Mouse (Mus musculus) lung, embryonic 14.5 days (tissue): ENCODE results near the gene Itga2b. TPM values are rescaled to one million over a fixed set of nuclear protein-coding genes. Genes with fewer than 3 reads are reported as not detected.

Source experiments
- ATAC-seq: fragments of 200-750 bp; cut with Nextera tagmentation; 2 replicates; pipeline ENCODE4 v1.8.0; 2017; ENCODE audit warnings: mild to moderate bottlenecking, moderate TSS enrichment, moderate library complexity; ENCODE audit not compliant: insufficient read depth
- DNase-seq: peaks from one replicate; pipeline ENCODE4 v3.0.0-alpha.2; 2015
- H3K27ac ChIP-seq: fragments of 300-500 bp; sonication (generic); 2 replicates; pipeline ENCODE4 v1.5.1; 2014; ENCODE audit warnings: low read depth, mild to moderate bottlenecking, moderate library complexity
- H3K27me3 ChIP-seq: fragments of 300-500 bp; sonication (generic); 2 replicates; pipeline ENCODE4 v1.6.1; 2014; ENCODE audit warnings: low read length, control low read depth; ENCODE audit not compliant: insufficient read depth
- H3K36me3 ChIP-seq: fragments of 300-500 bp; sonication (generic); 2 replicates; pipeline ENCODE4 v1.6.1; 2014; ENCODE audit warnings: control low read depth; ENCODE audit not compliant: insufficient read depth
- H3K4me1 ChIP-seq: fragments of 300-500 bp; sonication (generic); 2 replicates; pipeline ENCODE4 v1.6.1; 2014; ENCODE audit warnings: antibody characterized with exemption, control low read depth; ENCODE audit not compliant: insufficient read depth
- H3K4me2 ChIP-seq: fragments of 300-500 bp; sonication (generic); 2 replicates; pipeline ENCODE4 v1.6.1; 2014; ENCODE audit warnings: mild to moderate bottlenecking
- H3K4me3 ChIP-seq: fragments of 300-500 bp; sonication (generic); 2 replicates; pipeline ENCODE4 v1.5.1; 2014; ENCODE audit warnings: low read depth, low read length
- H3K9ac ChIP-seq: fragments of 300-500 bp; sonication (generic); 2 replicates; pipeline ENCODE4 v1.6.1; 2014
- H3K9me3 ChIP-seq: fragments of 300-500 bp; sonication (generic); 2 replicates; pipeline ENCODE4 v1.6.1; 2016; ENCODE audit warnings: low read depth, low read length, control low read depth
- CTCF ChIP-seq: IDR thresholded peaks from 2 replicates; pipeline ENCODE4 v1.5.1; 2016; ENCODE audit warnings: antibody characterized with exemption, low read depth
- WGBS: fragments of 180-500 bp; shearing (Covaris S2); extraction: QIAGEN DNeasy Blood & Tissue Kit; methylation state at CpG from one replicate; pipeline ENCODE4 v1.1.7; 2014; 5-methylcytosine and 5-hydroxymethylcytosine counted together
- polyA plus RNA-seq: library from polyadenylated mRNA; unstranded; fragments of >200 nt; fragmentation: Nextera tagmentation; extraction: Ambion mirVana; gene quantifications from 2 replicates; pipeline ENCODE4 v1.2.1, GENCODE M21; 2014

The Itga2b gene
- polyA plus RNA-seq, 1 experiment from 2014 or later: 10.1 TPM

DNA sequence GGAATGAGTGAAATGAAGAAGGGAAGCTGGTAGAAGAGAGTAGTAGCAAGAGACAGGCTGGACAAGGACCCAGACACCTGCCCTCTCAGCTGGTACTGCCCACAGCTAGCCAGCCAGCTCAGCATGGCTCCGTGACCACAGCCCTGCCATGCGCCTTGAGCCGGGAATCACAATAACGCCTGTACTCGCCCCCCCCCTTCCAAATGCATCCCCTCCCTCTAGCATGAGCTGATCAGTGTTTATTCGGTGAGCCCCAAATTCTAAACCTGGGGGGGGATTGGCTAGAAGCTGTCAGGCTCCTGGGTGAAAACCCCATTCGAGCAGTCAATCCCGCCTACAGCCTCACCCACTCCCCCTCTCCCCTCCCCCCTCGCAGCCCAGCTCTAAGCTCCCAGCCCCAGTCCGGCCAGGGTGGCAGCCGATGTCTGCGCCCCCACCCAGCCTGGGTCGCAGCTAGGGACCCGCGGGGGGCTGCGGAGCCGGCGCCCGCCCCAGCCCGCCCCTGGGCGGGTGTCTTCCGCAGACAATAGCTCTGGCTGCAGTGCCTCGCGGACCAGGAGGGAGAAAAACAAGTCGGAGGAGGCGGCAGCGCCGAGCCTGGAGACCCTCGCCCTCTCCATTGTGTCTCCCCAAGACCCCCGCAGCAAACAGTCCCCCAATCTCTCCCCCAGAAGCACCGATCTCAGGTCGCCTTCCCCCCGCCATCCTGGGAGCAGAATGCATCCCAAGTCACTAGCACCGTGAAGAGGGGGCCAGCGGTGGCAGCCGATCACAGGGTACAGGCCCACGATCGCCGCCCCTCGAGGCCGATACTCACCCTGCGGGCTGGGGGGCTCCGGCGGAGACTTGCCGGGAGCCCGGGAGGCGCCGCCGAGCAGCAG, 23.1 kb downstream of the Itga2b start:
- peaks cover 5% of the 10 kb centered on the region; the same call in 1 of the 2 replicates for H3K27me3 ChIP-seq
- H3K4me2 ChIP-seq: peak overlapping the region; percentile 69
- TF ChIP-seq CTCF: no peak
- H3K9ac ChIP-seq: peak overlapping the region; percentile 96
- H3K27ac ChIP-seq: peak overlapping the region; percentile 91
- H3K9me3 ChIP-seq: no peaks in the 10 kb centered on the region
- peak; percentile 48 for ATAC-seq
- peaks cover 20% of the 10 kb centered on the region for H3K36me3 ChIP-seq
- peak; percentile 52 for DNase-seq
- H3K4me3 ChIP-seq: peak overlapping the region; percentile 93
- under 1% methylated on average over 45 of the region's 49 CpGs for WGBS
- H3K4me1 ChIP-seq: peaks cover 26% of the 10 kb centered on the region

DNA sequence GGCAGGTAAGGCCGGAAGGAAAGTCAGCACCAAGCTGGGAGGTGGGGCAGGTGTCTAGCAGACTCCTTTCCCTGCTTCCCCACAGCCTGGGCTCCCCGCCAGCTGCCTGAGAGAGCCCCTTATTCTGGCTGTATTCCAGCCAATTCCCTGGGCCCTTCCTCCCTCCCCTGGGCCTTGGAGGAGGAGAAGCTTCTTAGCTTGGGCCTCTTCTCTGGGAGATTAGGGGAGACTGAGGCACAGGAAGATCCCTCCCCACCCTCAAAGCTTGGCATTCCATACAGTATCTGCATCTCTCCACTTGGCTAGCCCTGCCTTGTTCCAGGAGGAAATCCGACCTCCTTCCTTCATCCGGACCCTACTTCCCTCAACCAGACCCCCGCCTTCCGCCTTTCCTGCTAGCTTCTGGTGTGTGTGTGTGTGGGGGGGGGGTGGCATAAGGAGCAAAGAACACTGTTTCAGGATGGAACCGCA, 24.0 kb downstream of the Itga2b start:
- Histone ChIP-seq H3K4me3 (peak overlapping the region; percentile 93), H3K4me2 (peak overlapping the region; percentile 69), H3K27ac (peak overlapping the region; percentile 91), H3K27me3 (peaks cover 5% of the 10 kb centered on the region; the same call in 1 of the 2 replicates), H3K9ac (peak overlapping the region; percentile 96), H3K4me1 (peaks cover 26% of the 10 kb centered on the region), H3K9me3 (no peaks in the 10 kb centered on the region), H3K36me3 (peaks cover 27% of the 10 kb centered on the region)
- peak; percentile 94 for DNase-seq
- ATAC-seq: peak; percentile 29; the same call in 1 of the 2 replicates
- WGBS: 5% methylated on average over 7 of the region's 7 CpGs
- no peak for TF ChIP-seq CTCF

GRCm38 (mm10) chr11:102445264-102445890, 24.5 kb downstream of the Itga2b start:
- Histone ChIP-seq H3K4me3 (peak overlapping the region; percentile 93), H3K9me3 (no peaks in the 10 kb centered on the region), H3K36me3 (peaks cover 33% of the 10 kb centered on the region), H3K4me1 (peaks cover 26% of the 10 kb centered on the region), H3K27ac (peak overlapping the region; percentile 91), H3K4me2 (peak overlapping the region; percentile 69), H3K9ac (no peak overlapping the region), H3K27me3 (peaks cover 5% of the 10 kb centered on the region; the same call in 1 of the 2 replicates)
- ATAC-seq: peak; percentile 29; the same call in 1 of the 2 replicates
- DNase-seq: no peak
- 13% methylated on average over 10 of the region's 10 CpGs for WGBS
- TF ChIP-seq CTCF: no peak

DNA sequence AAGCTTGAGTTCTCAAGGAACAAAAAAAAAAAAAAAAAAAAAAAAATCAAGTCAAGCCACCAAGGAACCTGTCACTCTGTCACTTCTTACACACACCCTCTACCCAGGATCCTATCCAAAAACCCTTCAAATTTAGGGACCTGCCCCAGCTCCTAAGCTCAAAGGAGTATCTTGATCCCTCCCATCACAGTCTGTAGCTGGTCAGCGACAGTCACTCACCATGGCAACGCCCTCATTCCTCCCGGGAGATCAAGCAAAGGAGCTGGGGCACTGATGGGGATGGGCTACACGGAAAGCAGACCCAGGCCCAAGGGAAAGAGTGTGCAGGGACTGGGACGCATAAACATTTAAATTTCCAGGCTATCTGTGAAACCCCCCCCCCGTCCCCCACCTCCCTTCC, 25.1 kb downstream of the Itga2b start:
- DNase-seq (no peak), ATAC-seq (no peak)
- H3K4me2 ChIP-seq: peak overlapping the region; percentile 69; the same call in 1 of the 2 replicates
- H3K9ac ChIP-seq: no peak overlapping the region
- peaks cover 5% of the 10 kb centered on the region; the same call in 1 of the 2 replicates for H3K27me3 ChIP-seq
- 15% methylated on average over 6 of the region's 6 CpGs for WGBS
- peaks cover 26% of the 10 kb centered on the region for H3K4me1 ChIP-seq
- H3K36me3 ChIP-seq: peaks cover 39% of the 10 kb centered on the region
- TF ChIP-seq CTCF: no peak
- no peaks in the 10 kb centered on the region for H3K9me3 ChIP-seq
- no peak overlapping the region for H3K27ac ChIP-seq
- peak overlapping the region; percentile 6; the same call in 1 of the 2 replicates for H3K4me3 ChIP-seq

GRCm38 (mm10) chr11:102444321-102444720, 25.6 kb downstream of the Itga2b start:
- no peak overlapping the region for H3K4me2 ChIP-seq
- TF ChIP-seq CTCF: no peak
- no peak overlapping the region for H3K9ac ChIP-seq
- DNase-seq (no peak), ATAC-seq (no peak)
- H3K4me1 ChIP-seq: peaks cover 23% of the 10 kb centered on the region
- WGBS: 76% methylated on average over 3 of the region's 3 CpGs
- H3K27me3 ChIP-seq: peaks cover 5% of the 10 kb centered on the region; the same call in 1 of the 2 replicates
- H3K4me3 ChIP-seq: no peak overlapping the region
- no peaks in the 10 kb centered on the region for H3K9me3 ChIP-seq
- H3K27ac ChIP-seq: no peak overlapping the region
- H3K36me3 ChIP-seq: peaks cover 43% of the 10 kb centered on the region

GRCm38 (mm10) chr11:102443740-102444139, 26.2 kb downstream of the Itga2b start:
- no peak overlapping the region for H3K4me3 ChIP-seq
- 60% methylated on average over 12 of the region's 12 CpGs for WGBS
- no peaks in the 10 kb centered on the region for H3K9me3 ChIP-seq
- no peak overlapping the region for H3K4me2 ChIP-seq
- DNase-seq (no peak), ATAC-seq (no peak)
- H3K27me3 ChIP-seq: peaks cover 5% of the 10 kb centered on the region; the same call in 1 of the 2 replicates
- H3K9ac ChIP-seq: no peak overlapping the region
- H3K36me3 ChIP-seq: peaks cover 49% of the 10 kb centered on the region
- H3K4me1 ChIP-seq: peaks cover 22% of the 10 kb centered on the region
- TF ChIP-seq CTCF: no peak
- H3K27ac ChIP-seq: no peak overlapping the region

GRCm38 (mm10) chr11:102442089-102442488, 27.8 kb downstream of the Itga2b start:
- peaks cover 64% of the 10 kb centered on the region for H3K36me3 ChIP-seq
- H3K4me2 ChIP-seq: no peak overlapping the region
- no peaks in the 10 kb centered on the region for H3K9me3 ChIP-seq
- no peak overlapping the region for H3K27ac ChIP-seq
- DNase-seq (no peak), ATAC-seq (no peak)
- no peak overlapping the region for H3K4me3 ChIP-seq
- no peak overlapping the region for H3K9ac ChIP-seq
- no peaks in the 10 kb centered on the region for H3K27me3 ChIP-seq
- 90% methylated on average over 6 of the region's 6 CpGs for WGBS
- H3K4me1 ChIP-seq: peaks cover 15% of the 10 kb centered on the region
- TF ChIP-seq CTCF: no peak
